Mouse (Mus musculus): ENCODE results near the gene Ltb4r1.
A peak's percentile ranks its signal among the peaks of the same experiment; 100 is the strongest.

Gene Ltb4r1

DNA sequence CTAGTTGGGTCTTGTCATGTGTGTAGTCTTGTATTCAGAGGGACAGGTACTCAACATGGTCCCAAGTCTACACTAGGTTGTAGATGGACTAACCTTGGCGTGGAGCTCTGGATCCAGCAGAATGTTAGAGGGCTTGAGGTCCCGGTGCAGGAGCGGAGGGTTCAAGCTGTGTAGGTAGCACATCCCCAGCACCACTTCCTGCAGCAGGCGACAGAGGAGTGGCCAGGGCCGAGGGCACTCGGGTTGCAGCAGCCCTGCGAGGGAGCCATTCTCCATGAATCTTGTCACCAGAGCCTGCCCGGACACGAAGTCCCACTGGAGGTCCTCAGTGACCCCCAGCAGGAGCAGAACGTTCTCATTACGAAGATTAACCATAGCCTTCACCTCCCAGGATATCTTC is 22.0 kb downstream of the Ltb4r1 start:
- no peak for DNase-seq

DNA sequence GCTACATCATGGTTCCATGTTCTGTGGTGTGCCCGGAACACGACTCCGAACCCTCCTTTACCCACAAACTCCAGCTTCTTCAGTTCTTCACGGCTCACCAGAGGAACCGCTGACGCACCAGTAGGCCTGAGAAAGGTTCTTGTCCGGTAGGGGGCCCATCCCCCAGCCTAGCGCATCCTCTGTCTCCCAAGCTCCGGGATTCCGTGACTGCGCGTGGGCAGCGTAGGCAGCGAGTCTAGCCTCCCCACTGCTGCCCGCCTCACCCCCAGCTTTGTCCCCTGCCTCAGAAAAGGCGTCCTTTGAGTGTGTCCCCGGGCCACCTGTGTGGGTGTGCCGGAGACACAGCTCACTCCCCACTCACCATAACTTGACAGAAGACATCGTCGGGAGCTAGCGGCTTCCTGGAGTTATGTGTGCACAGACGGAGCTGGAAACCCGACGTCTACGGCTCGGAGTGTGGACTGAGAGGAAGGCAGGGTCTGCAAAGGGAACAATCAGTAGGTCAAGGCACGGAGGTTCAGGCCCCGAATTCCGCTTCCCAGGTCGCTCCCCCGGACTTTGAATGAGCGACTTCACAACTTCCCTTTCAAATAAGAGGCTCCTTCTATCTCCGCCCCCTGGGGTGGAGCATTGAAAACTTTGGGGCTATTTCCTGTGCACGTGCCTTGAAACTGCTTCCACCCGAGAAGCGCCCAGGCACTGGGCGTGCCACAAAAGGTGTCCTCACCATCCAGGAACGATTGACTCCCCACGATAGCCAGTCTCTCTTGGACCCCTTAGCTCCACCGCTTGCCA is 22.7 kb downstream of the Ltb4r1 start, which contains the start of gene Ripk3:
Gene Ripk3 (minus strand): TSS at position 610 of the 795 bp plus-strand sequence.
- peak in 1 of 2 experiments; percentile 40 for DNase-seq

DNA sequence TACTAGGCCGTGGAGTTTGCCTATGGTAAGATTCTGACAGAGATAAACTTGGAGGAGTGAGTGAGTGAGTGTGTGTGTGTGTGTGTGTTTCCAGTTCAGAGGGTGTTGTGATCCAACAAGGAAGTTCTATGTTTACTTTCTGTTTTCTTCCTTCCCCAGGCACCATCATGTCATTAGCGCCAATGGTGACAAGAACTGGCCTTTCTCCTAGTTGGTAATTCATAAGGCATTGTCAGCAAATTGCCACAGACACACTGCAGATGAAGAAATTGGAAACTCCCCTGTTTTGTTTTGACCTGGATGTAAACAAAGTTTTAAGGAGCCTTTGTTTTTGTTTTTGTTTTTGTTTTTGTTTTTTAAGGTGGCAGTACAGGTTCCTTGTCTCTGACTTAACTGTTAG is 27.7 kb downstream of the Ltb4r1 start:
- no peak for DNase-seq

DNA sequence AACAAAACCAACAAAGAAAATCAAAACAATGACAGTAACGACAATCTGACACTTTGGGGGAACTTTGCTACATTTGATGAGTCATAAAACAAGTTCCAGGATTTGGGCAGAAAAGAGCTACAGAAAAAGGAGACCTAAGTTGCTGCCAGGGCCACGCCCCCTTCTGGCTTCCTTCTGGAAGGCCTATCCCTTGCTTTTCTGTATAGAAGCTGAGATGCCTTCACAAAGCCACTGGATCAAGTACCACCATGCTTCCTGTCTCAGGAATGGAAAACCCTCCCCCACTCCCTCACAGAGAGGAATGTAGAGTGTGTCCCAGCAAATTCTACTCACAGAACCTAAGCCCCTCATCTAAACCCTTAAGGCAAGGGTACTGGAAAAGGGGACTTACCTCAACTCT is 28.2 kb downstream of the Ltb4r1 start:
- no peak for DNase-seq

DNA sequence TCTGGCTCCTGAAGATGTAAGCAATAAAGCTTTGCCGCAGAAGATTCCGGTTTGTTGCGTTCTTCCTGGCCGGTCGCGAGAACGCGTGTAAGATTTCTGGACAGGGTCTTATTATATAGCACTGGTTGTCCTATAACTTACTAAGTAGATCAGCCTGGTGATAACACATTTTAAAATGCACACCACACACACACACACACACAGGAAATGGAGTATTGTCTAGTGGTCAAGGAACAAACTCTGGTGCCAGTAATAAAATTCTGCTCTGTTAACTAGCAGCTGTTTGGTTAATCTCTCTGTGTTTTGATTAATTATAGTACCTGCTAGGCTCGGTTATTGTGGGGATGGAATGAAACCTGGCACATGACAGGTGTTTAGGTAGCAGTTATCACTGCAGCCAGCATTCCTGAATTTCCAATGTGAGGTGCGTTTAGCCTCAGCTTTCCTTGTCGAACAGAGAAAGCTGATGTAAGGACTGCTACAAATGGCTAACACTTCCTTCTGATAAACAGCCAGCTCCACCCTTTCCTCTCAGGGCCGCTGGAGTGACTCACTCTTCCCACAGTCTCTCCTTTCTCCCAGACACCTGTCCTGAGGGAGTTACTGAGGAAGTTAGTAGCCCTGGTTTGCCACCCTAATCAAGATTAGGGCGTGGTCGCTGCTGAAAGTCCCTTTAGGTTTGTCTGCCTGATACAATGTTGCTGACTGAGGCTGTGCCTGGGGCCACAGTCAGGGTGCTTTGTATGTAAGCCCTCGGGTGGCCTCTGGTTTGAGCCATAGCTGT is 29.8 kb downstream of the Ltb4r1 start:
- DNase-seq: no peak

DNA sequence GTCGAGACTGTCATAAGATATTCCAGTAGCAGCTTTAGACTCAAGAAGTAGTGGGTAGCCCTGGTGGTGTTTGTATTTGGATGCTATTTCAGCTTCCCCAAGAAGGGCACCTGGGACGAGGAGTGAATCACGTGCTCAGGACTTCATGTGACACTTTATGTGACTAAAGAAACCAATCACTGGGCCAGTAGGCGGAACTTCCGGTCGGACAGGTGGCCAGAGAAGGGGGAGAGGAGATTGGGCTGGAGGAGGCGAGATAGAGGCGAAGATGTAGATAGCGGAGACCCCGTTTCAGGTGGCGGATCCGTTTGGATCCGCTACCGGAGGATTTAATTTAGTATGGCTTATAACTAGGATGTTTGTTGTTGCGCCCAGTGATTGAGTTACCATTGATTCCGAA is 49.1 kb downstream of the Ltb4r1 start:
- peak; percentile 82 to 85 for DNase-seq

DNA sequence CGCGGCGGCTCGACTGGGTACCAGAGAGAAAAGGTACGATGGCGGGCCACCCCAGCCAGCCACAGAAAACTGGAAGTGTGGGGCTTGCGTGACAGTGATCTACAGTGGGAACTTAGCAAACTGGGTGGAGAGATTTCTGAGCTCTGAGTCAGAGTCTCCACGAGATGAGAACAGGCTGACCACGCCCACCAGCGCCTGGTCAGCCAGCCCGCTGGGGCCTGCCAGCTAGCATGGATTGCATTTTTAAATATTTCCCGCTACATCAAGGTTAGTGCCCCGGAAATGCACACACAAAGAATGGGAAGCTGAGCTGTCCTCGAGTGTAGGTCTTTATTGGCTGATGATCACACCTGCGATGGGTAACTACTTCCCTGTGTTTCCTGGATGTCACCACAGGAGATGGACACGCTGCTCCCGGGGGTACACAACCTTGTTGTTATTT is 49.6 kb downstream of the Ltb4r1 start:
- DNase-seq: peak; percentile 61 to 63
